Comparison of ENCODE assay signal across 27 mouse cellular contexts in the genomic region with DNA sequence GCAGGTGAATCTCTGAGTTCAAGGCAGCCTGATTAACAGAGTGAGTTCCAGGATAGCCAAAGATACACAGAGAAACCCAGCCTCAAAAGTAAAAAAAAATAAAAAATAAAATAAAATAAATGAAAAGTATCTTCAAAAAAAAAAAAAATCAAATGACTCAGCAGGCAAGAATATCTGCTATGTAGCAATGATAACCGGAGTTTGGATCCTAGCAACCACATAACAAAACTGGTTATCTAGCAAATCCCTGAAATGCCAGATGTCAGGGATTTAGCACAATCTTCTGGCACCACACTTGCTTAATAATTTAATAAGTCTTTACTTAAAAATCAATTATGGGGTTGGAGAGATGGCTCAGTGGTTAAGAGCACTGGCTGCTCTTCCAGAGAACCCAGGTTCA.
"Had no signal": no experiment of that assay in that cellular context is flagged by ENCODE, and none has a peak within 500 bp of the region (broad histone marks: within the 10 kb centered on the region; RNA-seq: fewer than 3 reads in every experiment).

No protein-coding gene starts in this region.

- H3K9ac ChIP-seq: heart, embryonic 13.5 days; heart, embryonic 15.5 days; hindbrain, embryonic 12.5 days; hindbrain, embryonic 14.5 days; kidney, embryonic 15.5 days; limb, embryonic 13.5 days; limb, embryonic 15.5 days; liver, embryonic 12.5 days had no signal

- H3K4me3 ChIP-seq: heart, adult 2 months; heart, embryonic 13.5 days; heart, embryonic 15.5 days; hindbrain, embryonic 10.5 days; hindbrain, embryonic 12.5 days; kidney, embryonic 15.5 days; limb, embryonic 13.5 days; limb, embryonic 15.5 days; liver, embryonic 12.5 days had no signal

- H3K27ac ChIP-seq: heart, adult 2 months; heart, embryonic 13.5 days; heart, embryonic 15.5 days; hindbrain, embryonic 10.5 days; hindbrain, embryonic 12.5 days; hindbrain, embryonic 14.5 days; kidney, embryonic 15.5 days; kidney, postnatal 0 days; limb, embryonic 13.5 days; limb, embryonic 15.5 days; liver, embryonic 12.5 days had no signal

- ATAC-seq: hindbrain, embryonic 16.5 days; intestine, embryonic 16.5 days; liver, embryonic 12.5 days had no signal

- H3K36me3 ChIP-seq: heart, embryonic 13.5 days; heart, embryonic 15.5 days; hindbrain, embryonic 10.5 days; hindbrain, embryonic 12.5 days; kidney, embryonic 15.5 days; liver, embryonic 12.5 days had no signal

- H3K4me2 ChIP-seq: heart, embryonic 11.5 days; heart, embryonic 13.5 days; heart, embryonic 15.5 days; hindbrain, embryonic 12.5 days; hindbrain, embryonic 14.5 days; kidney, embryonic 15.5 days; limb, embryonic 13.5 days; limb, embryonic 15.5 days; liver, embryonic 12.5 days had no signal

- H3K4me1 ChIP-seq: heart, embryonic 15.5 days; hindbrain, embryonic 10.5 days; hindbrain, embryonic 12.5 days; kidney, embryonic 15.5 days; limb, embryonic 15.5 days had no signal

- H3K9me3 ChIP-seq: heart, embryonic 13.5 days; heart, embryonic 15.5 days; hindbrain, embryonic 10.5 days; hindbrain, embryonic 12.5 days; kidney, embryonic 15.5 days; limb, embryonic 13.5 days; limb, embryonic 15.5 days; liver, embryonic 12.5 days had no signal

- H3K27me3 ChIP-seq: heart, embryonic 13.5 days; heart, embryonic 15.5 days; hindbrain, embryonic 12.5 days; kidney, embryonic 15.5 days; limb, embryonic 13.5 days; limb, embryonic 15.5 days; liver, embryonic 12.5 days had no signal

- DNase-seq: gastrocnemius, postnatal 14 days; gastrocnemius, postnatal 36 days; heart, adult 11 months; heart, adult 2 months; heart, postnatal 14 days; heart, postnatal 36 days; kidney, adult 11 months; kidney, adult 2 months; kidney, adult 9 months; kidney, postnatal 14 days; kidney, postnatal 36 days; layer of hippocampus, adult 9-11 months; layer of hippocampus, postnatal 36 days; left cerebral cortex, postnatal 4 days had no signal
